Mouse (Mus musculus): Measurements from ENCODE around the gene Aph1b.

DNA sequence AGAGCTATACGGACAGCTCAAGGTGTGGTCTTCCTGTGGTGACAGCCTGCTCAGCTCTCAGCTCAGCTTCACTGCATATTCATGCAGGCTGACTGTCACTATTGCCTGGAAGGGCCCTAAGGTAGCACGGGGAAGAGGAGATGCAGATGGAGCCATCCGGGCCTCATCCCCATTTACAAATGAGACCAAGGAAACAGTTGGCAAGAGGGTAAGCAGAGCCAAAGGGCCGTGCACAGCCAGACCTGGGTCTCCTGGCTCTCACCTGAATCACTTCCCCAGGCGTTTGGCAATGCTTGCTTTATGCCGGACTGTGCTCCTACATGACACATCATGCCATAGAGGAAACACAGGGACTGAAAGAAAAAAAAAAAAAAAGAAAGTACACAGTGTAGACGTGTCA lies 68.0 kb downstream of the Aph1b start:
- TF ChIP-seq CTCF (IDR thresholded peaks at IDR 0.05; ENCODE audit: low read depth) (no peak), EP300 (IDR thresholded peaks at IDR 0.05; ENCODE audit: low read depth) (no peak)
